Mouse (Mus musculus) Patski (cell line): ENCODE results near the gene Htra1. TPM values are rescaled to one million over a fixed set of nuclear protein-coding genes. Genes with fewer than 3 reads are reported as not detected.

Experiments
- ATAC-seq: fragments of 100-300 bp; one replicate; pipeline ENCODE4 v1.8.0; 2021
- CTCF ChIA-PET: fragments of 350-600 bp; sonication (Branson Sonifier 250); formaldehyde crosslinking; loops from one replicate; lab custom pipeline; 2022; ENCODE audit warnings: inconsistent platforms; lab: Charles Lee
- POLR2A ChIA-PET: fragments of 350-600 bp; sonication (Branson Sonifier 250); formaldehyde crosslinking; loops from one replicate; lab custom pipeline; 2022; ENCODE audit warnings: antibody characterized with exemption, inconsistent platforms; lab: Charles Lee
- DNase-seq: peaks from one replicate; pipeline ENCODE4 v3.0.0-alpha.2; 2011; ENCODE audit warnings: low read depth, low spot score
- H3K27me3 ChIP-seq: fragments of 371-371 bp; one replicate; pipeline ENCODE4 v1.5.1; 2021
- CTCF ChIP-seq: fragments of 100-300 bp; IDR thresholded peaks from one replicate; pipeline ENCODE4 v1.5.1; 2021
- in situ Hi-C: fragments of 300-500 bp; cut with MboI; formaldehyde crosslinking; loops from 3 replicates; pipeline ENCODE4 v1.11.1; 2018; ENCODE audit warnings: low pct_unique_long_range_greater_than_20kb, mixed read lengths
- polyA plus RNA-seq: library from polyadenylated mRNA; unstranded; gene quantifications from one replicate; pipeline ENCODE4 v1.2.3, GENCODE M21; 2021

Htra1 gene
- 170 TPM for polyA plus RNA-seq

DNA sequence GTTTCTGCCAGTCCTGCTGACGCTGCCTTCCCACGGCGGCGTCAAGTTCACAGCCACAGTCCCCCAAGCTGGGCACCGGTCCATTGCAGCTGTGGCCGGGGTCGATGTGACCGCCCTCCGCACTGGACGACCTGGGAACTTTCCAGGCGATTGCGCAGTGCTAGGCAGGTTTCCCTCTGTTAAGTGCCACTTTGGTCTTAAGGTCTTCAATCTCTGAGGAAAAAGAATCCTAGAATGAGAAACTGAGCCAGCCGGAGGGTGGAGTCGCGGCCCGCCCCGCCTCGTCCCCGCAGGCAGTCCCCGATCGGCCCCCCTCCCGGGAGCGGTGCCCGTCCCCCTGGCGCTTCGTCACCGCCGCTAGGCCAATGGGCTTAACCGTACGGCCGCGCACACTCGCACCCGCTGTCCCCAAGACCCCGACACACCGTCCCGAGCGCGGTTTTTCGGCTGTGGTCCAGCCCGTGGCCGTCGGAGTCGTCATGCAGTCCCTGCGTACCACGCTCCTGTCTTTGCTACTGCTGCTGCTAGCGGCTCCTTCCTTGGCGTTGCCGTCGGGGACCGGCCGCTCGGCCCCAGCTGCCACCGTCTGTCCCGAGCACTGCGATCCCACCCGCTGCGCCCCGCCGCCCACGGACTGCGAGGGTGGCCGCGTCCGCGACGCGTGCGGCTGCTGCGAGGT, at the start of gene Htra1:
Gene Htra1 (plus strand): TSS at position 319 of the 679 bp plus-strand sequence.
- DNase-seq (no peak), ATAC-seq (peak; percentile 3)
- no peaks in the 10 kb centered on the region for H3K27me3 ChIP-seq
- no peak for TF ChIP-seq CTCF
- in situ Hi-C loops = loop anchor here (5.0 kb wide), 1 partner anchor 41 kb away; no protein-coding TSS in a partner anchor
- ChIA-PET CTCF (no interaction called here), POLR2A (interaction anchor here (1.8 kb wide), 1 partner anchor 12 kb away, joined by 6 read pairs; no protein-coding TSS in a partner anchor)

- ChIA-PET CTCF (no interaction called here), POLR2A (no interaction called here)
- DNase-seq (no peak), ATAC-seq (no peak)
- in situ Hi-C loops = no loop called here
- no peak for TF ChIP-seq CTCF
- no peaks in the 10 kb centered on the region for H3K27me3 ChIP-seq
Measured at GRCm38 (mm10) chr7:130886246-130886645, 49.7 kb upstream of the Htra1 start.

- CTCF ChIA-PET = no interaction called here
- TF ChIP-seq CTCF = no peak
- no peaks in the 10 kb centered on the region for H3K27me3 ChIP-seq
- no peak for DNase-seq
- POLR2A ChIA-PET = interaction anchor here (0.7 kb wide), 1 partner anchor 19 kb away, joined by 4 read pairs; no protein-coding TSS in a partner anchor
- ATAC-seq = no peak
- in situ Hi-C loops = no loop called here
Measured at GRCm38 (mm10) chr7:130887946-130888345, 48.0 kb upstream of the Htra1 start.

DNA sequence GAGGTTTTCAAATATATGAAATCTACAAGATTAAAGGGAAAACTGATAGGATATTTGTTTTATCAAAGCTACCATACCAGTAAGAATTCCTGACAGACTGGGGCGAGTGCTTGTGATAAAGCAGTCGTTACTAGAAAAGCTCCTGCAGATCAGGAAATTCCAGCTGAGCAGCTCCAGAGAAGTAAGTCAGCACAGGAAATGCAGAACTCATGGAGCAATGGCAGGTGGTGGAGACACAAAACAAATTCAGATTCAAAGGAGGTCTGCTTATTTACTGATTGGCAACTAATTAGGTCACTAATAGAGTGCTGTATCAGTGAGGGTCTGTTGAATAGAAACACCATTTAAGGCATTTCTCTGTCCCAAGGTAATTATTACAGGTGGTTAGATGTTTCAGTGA, 45.0 kb upstream of the Htra1 start:
- ChIA-PET CTCF (interaction anchor here (1.0 kb wide), 1 partner anchor 20 kb away, joined by 3 read pairs; no protein-coding TSS in a partner anchor), POLR2A (no interaction called here)
- no peak for TF ChIP-seq CTCF
- H3K27me3 ChIP-seq = no peaks in the 10 kb centered on the region
- no peak for ATAC-seq
- in situ Hi-C loops = no loop called here
- no peak for DNase-seq

DNA sequence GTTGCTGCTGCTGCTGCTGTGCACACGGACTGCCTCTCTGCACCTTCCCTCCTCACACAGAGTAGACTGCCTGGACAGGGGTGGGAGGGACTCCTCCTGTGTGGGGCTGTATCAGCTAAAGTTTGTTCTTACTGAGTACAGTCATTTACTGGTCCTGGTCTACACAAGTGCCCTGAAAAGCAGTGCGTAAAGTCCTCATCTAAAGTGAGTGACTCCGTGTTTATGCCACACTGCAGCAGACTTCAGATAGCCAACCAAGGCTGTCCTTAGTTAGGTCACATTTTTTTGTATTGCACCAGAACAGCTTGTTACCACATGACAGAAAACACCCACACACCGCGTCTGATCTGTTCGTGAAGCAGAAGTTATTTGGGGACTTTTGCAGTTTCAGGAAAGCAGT, 42.9 kb upstream of the Htra1 start:
- ChIA-PET POLR2A (interaction anchor here (0.9 kb wide), 1 partner anchor 75 kb away, joined by 3 read pairs; no protein-coding TSS in a partner anchor), CTCF (interaction anchor here (1.4 kb wide), 1 partner anchor 12 kb away, joined by 3 read pairs; no protein-coding TSS in a partner anchor)
- in situ Hi-C loops = no loop called here
- no peak for TF ChIP-seq CTCF
- ATAC-seq (no peak), DNase-seq (no peak)
- H3K27me3 ChIP-seq = no peaks in the 10 kb centered on the region

DNA sequence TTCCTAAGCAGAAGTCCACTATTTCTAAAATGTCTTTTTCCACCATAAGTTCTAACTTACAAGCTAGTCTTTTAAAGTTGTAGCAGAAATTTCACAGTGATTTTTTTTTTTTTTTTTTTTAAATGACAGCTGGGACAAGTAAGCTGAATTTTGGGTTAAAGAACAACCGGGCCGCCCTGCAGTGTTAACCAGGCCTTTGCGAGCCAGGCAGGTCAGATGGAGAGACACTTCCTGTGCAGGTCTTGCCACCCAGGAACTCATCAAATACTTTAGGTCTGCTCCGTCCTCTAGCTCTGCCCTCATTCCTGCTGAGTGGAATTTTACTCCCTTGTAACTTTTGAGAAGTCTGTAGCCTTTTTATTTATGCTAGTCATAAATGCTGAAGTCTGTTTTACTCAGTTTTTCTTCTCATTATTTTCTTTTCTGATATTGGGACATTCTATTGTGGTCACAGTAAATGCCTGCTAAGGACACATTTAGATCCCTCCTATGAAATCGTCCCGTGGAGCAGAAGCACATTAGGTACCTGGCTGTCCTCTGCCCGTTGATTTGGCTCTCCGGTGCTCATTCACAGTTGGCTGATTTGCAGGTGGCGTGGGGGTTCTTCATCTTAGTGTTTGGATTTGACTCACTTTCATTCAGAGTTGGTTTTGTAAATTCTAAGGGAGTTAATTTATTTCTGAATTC, 40.8 kb upstream of the Htra1 start:
- no peak for ATAC-seq
- DNase-seq = no peak
- in situ Hi-C loops = loop anchor here (5.0 kb wide), 1 partner anchor 58 kb away; no protein-coding TSS in a partner anchor
- CTCF ChIA-PET = interaction anchor here (1.2 kb wide), 1 partner anchor 132 kb away, joined by 3 read pairs; no protein-coding TSS in a partner anchor
- POLR2A ChIA-PET = no interaction called here
- H3K27me3 ChIP-seq = no peaks in the 10 kb centered on the region
- no peak for TF ChIP-seq CTCF

DNA sequence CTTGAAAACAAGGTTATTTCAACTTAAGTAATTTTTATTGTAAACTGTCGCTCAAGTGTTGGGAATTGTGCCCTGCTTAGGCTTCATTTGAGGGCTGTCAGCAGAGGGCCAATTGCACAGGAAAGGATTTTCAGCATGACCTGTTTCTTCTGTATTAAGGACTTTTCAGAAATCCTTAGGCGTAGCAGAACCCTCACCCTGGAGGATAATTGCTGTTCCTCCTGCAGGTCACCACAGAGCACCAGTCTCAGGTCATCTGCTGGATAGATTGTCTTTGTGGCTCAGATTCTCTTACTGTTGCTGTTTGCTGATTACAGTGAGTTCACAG, 40.3 kb upstream of the Htra1 start:
- no peak for ATAC-seq
- ChIA-PET CTCF (interaction anchor here (1.0 kb wide), 1 partner anchor 9 kb away, joined by 3 read pairs; no protein-coding TSS in a partner anchor), POLR2A (no interaction called here)
- in situ Hi-C loops = loop anchor here (5.0 kb wide), 1 partner anchor 58 kb away; no protein-coding TSS in a partner anchor
- H3K27me3 ChIP-seq = no peaks in the 10 kb centered on the region
- TF ChIP-seq CTCF = no peak
- DNase-seq = no peak

DNA sequence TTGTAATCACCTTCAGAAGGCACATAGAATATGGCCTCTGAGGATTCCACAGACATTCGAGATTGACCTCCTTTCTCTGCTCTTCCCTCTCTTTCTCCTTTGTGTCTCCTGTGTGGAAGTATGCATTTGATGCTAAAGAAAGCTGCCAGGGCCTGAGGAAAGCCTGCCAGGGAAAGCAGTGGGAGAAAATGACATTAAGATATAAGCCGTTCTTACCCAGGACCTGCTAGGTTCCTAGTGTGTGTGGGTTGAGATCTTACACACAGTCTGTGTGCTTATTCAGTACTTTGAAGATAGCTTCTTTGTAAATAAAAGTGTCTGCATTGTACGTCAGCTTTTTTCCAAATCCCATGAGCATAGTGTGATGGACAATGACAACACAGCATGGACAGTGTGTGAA, 39.8 kb upstream of the Htra1 start:
- no peak for ATAC-seq

GRCm38 (mm10) chr7:130897201-130897600, 38.7 kb upstream of the Htra1 start:
- ChIA-PET POLR2A (interaction anchor here (0.7 kb wide), 1 partner anchor 175 kb away, joined by 10 read pairs; no protein-coding TSS in a partner anchor), CTCF (interaction anchor here (1.5 kb wide), 1 partner anchor 126 kb away, joined by 3 read pairs; no protein-coding TSS in a partner anchor)
- DNase-seq (no peak), ATAC-seq (no peak)
- no peak for TF ChIP-seq CTCF
- no peaks in the 10 kb centered on the region for H3K27me3 ChIP-seq
- in situ Hi-C loops = loop anchor here (5.0 kb wide), 1 partner anchor 60 kb away; no protein-coding TSS in a partner anchor

More for the DNA sequence above, 39.8 kb upstream of the Htra1 start:
- POLR2A ChIA-PET = interaction anchor here (0.6 to 0.8 kb wide), 2 partner anchors 9 to 49 kb away, joined by 3 read pairs; no protein-coding TSS in a partner anchor
- no peak for TF ChIP-seq CTCF
- no peaks in the 10 kb centered on the region for H3K27me3 ChIP-seq
- DNase-seq = no peak
- in situ Hi-C loops = loop anchor here (5.0 kb wide), 1 partner anchor 59 kb away; no protein-coding TSS in a partner anchor
- CTCF ChIA-PET = interaction anchor here (1.0 kb wide), 1 partner anchor 9 kb away, joined by 3 read pairs; no protein-coding TSS in a partner anchor

- in situ Hi-C loops = loop anchor here (5.0 kb wide), 1 partner anchor 61 kb away; no protein-coding TSS in a partner anchor
- TF ChIP-seq CTCF = peak; percentile 61
- ATAC-seq (no peak), DNase-seq (no peak)
- H3K27me3 ChIP-seq = no peaks in the 10 kb centered on the region
- POLR2A ChIA-PET = no interaction called here
- CTCF ChIA-PET = interaction anchor here (0.9 to 1.5 kb wide), 2 partner anchors 28 to 127 kb away, joined by 3 read pairs; no protein-coding TSS in a partner anchor
Measured at GRCm38 (mm10) chr7:130898373-130898772, 37.5 kb upstream of the Htra1 start.
